In the genomic region with DNA sequence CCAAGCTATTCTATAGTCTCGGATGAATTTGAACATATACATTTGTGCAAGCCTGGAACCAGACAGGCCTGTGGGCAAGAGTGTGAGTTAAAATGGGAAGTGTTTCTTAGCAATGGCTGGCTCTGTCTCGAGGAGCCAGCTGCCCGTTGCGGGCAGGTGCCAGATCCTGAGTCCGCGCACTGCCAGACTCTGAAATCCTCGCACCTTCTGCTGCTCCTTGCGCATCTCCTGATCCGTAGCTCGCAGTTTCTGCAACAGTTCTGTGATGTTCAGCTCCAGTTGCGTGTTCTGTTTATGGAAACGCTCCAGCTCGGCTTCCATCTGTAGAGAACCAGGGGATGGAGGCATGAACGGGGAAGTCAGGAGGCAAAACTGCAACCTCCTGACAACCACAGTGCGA, we compare ENCODE assay signal across 13 mouse cellular contexts. TPM values are rescaled to one million over a fixed set of nuclear protein-coding genes. Genes with fewer than 3 reads are reported as not detected.
DNase-seq lines count a peak whose midpoint lies in the region.
"Had no signal": no experiment of that assay in that cellular context is flagged by ENCODE, and none has a peak within 500 bp of the region (broad histone marks: within the 10 kb centered on the region; RNA-seq: fewer than 3 reads in every experiment).

No protein-coding gene starts in this region.

- intact Hi-C loops in left cerebral cortex, postnatal 14 days (cut with DNase I), result loop anchor here (10.0 kb wide), 1 partner anchor 357 kb away; no protein-coding TSS in a partner anchor

- DNase-seq in layer of hippocampus, adult 11-12 months (ENCODE audit: low spot score), result peak; percentile 53
- DNase-seq in layer of hippocampus, postnatal 36 days, result no peak
- DNase-seq in frontal cortex, postnatal 10 days (ENCODE audit: low spot score in 2 of 2), result peak; percentile 53 to 73
- DNase-seq in left cerebral cortex, postnatal 14 days (ENCODE audit: low spot score in 2 of 2), result peak; percentile 73 to 87
- DNase-seq in right cerebral cortex, postnatal 36 days (ENCODE audit: low spot score in 2 of 2), result peak; percentile 71 to 80
- no peak for DNase-seq in yolk sac, embryonic 10.5 days (ENCODE audit: low spot score)
- no peak for DNase-seq in kidney, postnatal 36 days
- DNase-seq in adrenal gland, postnatal 14 days, result no peak
- DNase-seq: B cell, adult 2 months; cerebellum, adult 8-10 months; gastrocnemius, postnatal 36 days; thymus, postnatal 14 days had no signal

RNA-seq across cellular contexts. Expression of a gene that starts 27.6 kb away (rescaled TPM):
- total RNA-seq in layer of hippocampus, postnatal 36 days (2021), result 1 to 10 TPM; 5.6 to 8.1 TPM
- total RNA-seq in left cerebral cortex, postnatal 14 days (2021), result 1 to 10 TPM; 6.0 to 7.9 TPM
- 0.45 and 1.4 TPM in 2 replicates for total RNA-seq in adrenal gland, postnatal 14 days (2021)
- total RNA-seq: gastrocnemius, postnatal 36 days had no signal

RNA-seq across cellular contexts. Expression of a gene that starts 44.6 kb away (rescaled TPM):
- total RNA-seq in layer of hippocampus, postnatal 36 days (2021), result not detected
- total RNA-seq in left cerebral cortex, postnatal 14 days (2021), result not detected
- total RNA-seq in adrenal gland, postnatal 14 days (2021), result 3.6 TPM in 1 of 2 replicates, not detected in the other
- total RNA-seq: gastrocnemius, postnatal 36 days; megakaryocyte, adult 5-6 weeks had no signal

RNA-seq across cellular contexts. Expression of a gene that starts 49.1 kb away (rescaled TPM):
- under 1 TPM; 0.78 to 0.90 TPM for total RNA-seq in layer of hippocampus, postnatal 36 days (2021)
- under 1 TPM; 0.62 to 0.80 TPM for total RNA-seq in left cerebral cortex, postnatal 14 days (2021)
- total RNA-seq in adrenal gland, postnatal 14 days (2021), result not detected in 2 replicates
- total RNA-seq: gastrocnemius, postnatal 36 days had no signal

RNA-seq across cellular contexts. Expression of a gene that starts 49.2 kb away (rescaled TPM):
- total RNA-seq in layer of hippocampus, postnatal 36 days (2021), result 10 to 100 TPM; 61.8 to 64.2 TPM
- 10 to 100 TPM; 48.4 to 57.7 TPM for total RNA-seq in left cerebral cortex, postnatal 14 days (2021)
- total RNA-seq in adrenal gland, postnatal 14 days (2021), result 67.7 and 86.3 TPM in 2 replicates

Comparison
In these comparisons a context has a peak if more than half of its experiments do, and no peak if none do; other contexts are left out.
1. DNase-seq: peak in layer of hippocampus, adult 11-12 months (single experiment), frontal cortex, postnatal 10 days (2 of 2), left cerebral cortex, postnatal 14 days (2 of 2) and right cerebral cortex, postnatal 36 days (2 of 2); none in layer of hippocampus, postnatal 36 days (0 of 2), yolk sac, embryonic 10.5 days (single experiment), kidney, postnatal 36 days (0 of 2) and adrenal gland, postnatal 14 days (single experiment).